Mouse (Mus musculus) C2C12 (cell line): ENCODE measurements around the gene Cd160.

Source experiments
- CEBPB ChIP-seq: IDR thresholded peaks from one replicate; pipeline ENCODE4 v1.6.1; 2011; ENCODE audit warnings: low read depth, mild to moderate bottlenecking, control low read depth, moderate library complexity
- CTCF ChIP-seq: IDR thresholded peaks from one replicate; pipeline ENCODE4 v1.5.1; 2011; ENCODE audit not compliant: control insufficient read depth, insufficient read depth, insufficient read length
- FOSL1 ChIP-seq: IDR thresholded peaks from one replicate; pipeline ENCODE4 v1.8.0; 2011; ENCODE audit warnings: mild to moderate bottlenecking, low read length; ENCODE audit not compliant: poor library complexity, insufficient read depth, severe bottlenecking
- MAX ChIP-seq: IDR thresholded peaks from one replicate; pipeline ENCODE4 v1.6.1; 2011; ENCODE audit warnings: mild to moderate bottlenecking, control low read depth
- MYOD1 ChIP-seq: IDR thresholded peaks from one replicate; pipeline ENCODE4 v1.6.1; 2011; ENCODE audit warnings: low read depth; ENCODE audit not compliant: control insufficient read depth, insufficient read length
- MYOG ChIP-seq: IDR thresholded peaks from one replicate; pipeline ENCODE4 v1.6.1; 2011; ENCODE audit not compliant: control insufficient read depth, insufficient read length; ENCODE audit errors: extremely low read depth
- USF1 ChIP-seq: IDR thresholded peaks from one replicate; pipeline ENCODE4 v1.6.1; 2011; ENCODE audit warnings: low read depth, mild to moderate bottlenecking, control low read depth, moderate library complexity

- TF ChIP-seq CEBPB (no peak), CTCF (no peak), USF1 (no peak), MAX (no peak), MYOG (no peak), MYOD1 (no peak), FOSL1 (no peak)
Measured at GRCm38 (mm10) chr3:96821581-96821980, 7.6 kb downstream of the Cd160 start.
